Mouse (Mus musculus) embryonic facial prominence, embryonic 10.5 days (tissue): ENCODE measurements around the gene Cd9. TPM values are rescaled to one million over a fixed set of nuclear protein-coding genes. Genes with fewer than 3 reads are reported as not detected.

ENCODE experiments used
- DNase-seq: peaks from one replicate; pipeline ENCODE4 v3.0.0-alpha.2; 2017; ENCODE audit warnings: low spot score
- H3K27ac ChIP-seq: fragments of 300-500 bp; sonication (generic); replicated peaks from 2 replicates; pipeline ENCODE4 v1.5.1; 2016; ENCODE audit warnings: mild to moderate bottlenecking
- H3K27me3 ChIP-seq: fragments of 300-500 bp; sonication (generic); replicated peaks from 2 replicates; pipeline ENCODE4 v1.6.1; 2016; ENCODE audit warnings: low read depth, mild to moderate bottlenecking; ENCODE audit not compliant: poor library complexity, severe bottlenecking
- H3K36me3 ChIP-seq: fragments of 300-500 bp; sonication (generic); replicated peaks from 2 replicates; pipeline ENCODE4 v1.6.1; 2016; ENCODE audit warnings: mild to moderate bottlenecking, moderate library complexity
- H3K4me1 ChIP-seq: fragments of 300-500 bp; sonication (generic); 2 replicates; pipeline ENCODE4 v1.6.1; 2016
- H3K4me3 ChIP-seq: fragments of 300-500 bp; sonication (generic); 2 replicates; pipeline ENCODE4 v1.5.1; 2016; ENCODE audit warnings: mild to moderate bottlenecking, moderate library complexity
- H3K9me3 ChIP-seq: fragments of 300-500 bp; sonication (generic); 2 replicates; pipeline ENCODE4 v1.6.1; 2016; ENCODE audit warnings: mild to moderate bottlenecking
- WGBS: fragments of 180-500 bp; shearing (Covaris S2); methylation state at CpG from one replicate; pipeline ENCODE4 v1.1.7; 2016; 5-methylcytosine and 5-hydroxymethylcytosine counted together
- polyA plus RNA-seq: library from polyadenylated mRNA; unstranded; fragments of >200 nt; fragmentation: Nextera tagmentation; extraction: Ambion mirVana; gene quantifications from 2 replicates; pipeline ENCODE4 v1.2.1, GENCODE M21; 2016

Gene Cd9
- polyA plus RNA-seq, 1 experiment from 2014 or later, result 36.2 TPM

- no peak overlapping the region for H3K27ac ChIP-seq
Measured at GRCm38 (mm10) chr6:125468179-125468960, 26.2 kb downstream of the Cd9 start.

GRCm38 (mm10) chr6:125467301-125467715 lies 27.3 kb downstream of the Cd9 start:
- Histone ChIP-seq H3K9me3 (no peaks in the 10 kb centered on the region), H3K27me3 (no peaks in the 10 kb centered on the region), H3K27ac (no peak overlapping the region), H3K4me3 (no peak overlapping the region), H3K4me1 (peaks cover 20% of the 10 kb centered on the region), H3K36me3 (no peaks in the 10 kb centered on the region)
- peak; percentile 36 for DNase-seq
- 63% methylated on average over 16 of the region's 16 CpGs for WGBS

More at GRCm38 (mm10) chr6:125468179-125468960, 26.2 kb downstream of the Cd9 start:
- Histone ChIP-seq H3K4me3 (no peak overlapping the region), H3K4me1 (peaks cover 20% of the 10 kb centered on the region), H3K36me3 (no peaks in the 10 kb centered on the region), H3K9me3 (no peaks in the 10 kb centered on the region), H3K27me3 (no peaks in the 10 kb centered on the region)
- no peak for DNase-seq
- WGBS, result 65% methylated on average over 21 of the region's 21 CpGs

GRCm38 (mm10) chr6:125462312-125462711 lies 32.3 kb downstream of the Cd9 start:
- peaks cover 11% of the 10 kb centered on the region for H3K4me1 ChIP-seq
- H3K27me3 ChIP-seq, result no peaks in the 10 kb centered on the region
- 94% methylated on average over 7 of the region's 7 CpGs for WGBS
- H3K27ac ChIP-seq, result no peak overlapping the region
- DNase-seq, result no peak
- 0 out of 2 replicates have a peak, but pooled peaks cover 3% of the 10 kb centered on the region for H3K36me3 ChIP-seq
- H3K4me3 ChIP-seq, result no peak overlapping the region
- H3K9me3 ChIP-seq, result no peaks in the 10 kb centered on the region

GRCm38 (mm10) chr6:125461788-125462187 lies 32.8 kb downstream of the Cd9 start:
- Histone ChIP-seq H3K4me1 (0 out of 2 replicates have a peak, but pooled peaks cover 8% of the 10 kb centered on the region), H3K9me3 (no peaks in the 10 kb centered on the region), H3K4me3 (no peak overlapping the region), H3K36me3 (0 out of 2 replicates have a peak, but pooled peaks cover 3% of the 10 kb centered on the region), H3K27me3 (no peaks in the 10 kb centered on the region), H3K27ac (no peak overlapping the region)
- DNase-seq, result no peak
- 68% methylated on average over 8 of the region's 8 CpGs for WGBS

- Histone ChIP-seq H3K27ac (no peak overlapping the region), H3K27me3 (no peaks in the 10 kb centered on the region), H3K36me3 (0 out of 2 replicates have a peak, but pooled peaks cover 3% of the 10 kb centered on the region), H3K4me1 (peaks cover 8% of the 10 kb centered on the region; the same call in 1 of the 2 replicates), H3K9me3 (no peaks in the 10 kb centered on the region), H3K4me3 (no peak overlapping the region)
- no peak for DNase-seq
- 83% methylated on average over 7 of the region's 7 CpGs for WGBS
Measured at GRCm38 (mm10) chr6:125461325-125461724, 33.3 kb downstream of the Cd9 start.

GRCm38 (mm10) chr6:125460589-125460988 lies 34.0 kb downstream of the Cd9 start:
- no peak for DNase-seq
- peaks cover 13% of the 10 kb centered on the region; the same call in 1 of the 2 replicates for H3K4me1 ChIP-seq
- no peak overlapping the region for H3K4me3 ChIP-seq
- H3K36me3 ChIP-seq, result 0 out of 2 replicates have a peak, but pooled peaks cover 3% of the 10 kb centered on the region
- WGBS, result 75% methylated on average over 11 of the region's 11 CpGs
- no peaks in the 10 kb centered on the region for H3K9me3 ChIP-seq
- no peak overlapping the region for H3K27ac ChIP-seq
- no peaks in the 10 kb centered on the region for H3K27me3 ChIP-seq

- H3K9me3 ChIP-seq, result no peaks in the 10 kb centered on the region
- H3K4me3 ChIP-seq, result no peak overlapping the region
- no peaks in the 10 kb centered on the region for H3K27me3 ChIP-seq
- peaks cover 15% of the 10 kb centered on the region; the same call in 1 of the 2 replicates for H3K4me1 ChIP-seq
- DNase-seq, result no peak
- no peak overlapping the region for H3K27ac ChIP-seq
- WGBS, result 93% methylated on average over 5 of the region's 5 CpGs
- H3K36me3 ChIP-seq, result 0 out of 2 replicates have a peak, but pooled peaks cover 3% of the 10 kb centered on the region
Measured at GRCm38 (mm10) chr6:125459903-125460302, 34.7 kb downstream of the Cd9 start.

GRCm38 (mm10) chr6:125455806-125456520 lies 38.6 kb downstream of the Cd9 start:
- WGBS, result 58% methylated on average over 12 of the region's 12 CpGs
- no peak for DNase-seq
- no peak overlapping the region for H3K27ac ChIP-seq
- 0 out of 2 replicates have a peak, but pooled peaks cover 2% of the 10 kb centered on the region for H3K36me3 ChIP-seq
- no peaks in the 10 kb centered on the region for H3K9me3 ChIP-seq
- H3K4me3 ChIP-seq, result no peak overlapping the region
- H3K27me3 ChIP-seq, result no peaks in the 10 kb centered on the region
- peaks cover 11% of the 10 kb centered on the region; the same call in 1 of the 2 replicates for H3K4me1 ChIP-seq

- WGBS, result 79% methylated on average over 9 of the region's 9 CpGs
- H3K27ac ChIP-seq, result no peak overlapping the region
Measured at GRCm38 (mm10) chr6:125454731-125455130, 39.9 kb downstream of the Cd9 start.

GRCm38 (mm10) chr6:125454299-125454698 lies 40.3 kb downstream of the Cd9 start:
- no peak overlapping the region for H3K27ac ChIP-seq
- H3K4me3 ChIP-seq, result no peak overlapping the region
- 53% methylated on average over 5 of the region's 5 CpGs for WGBS
- no peaks in the 10 kb centered on the region for H3K36me3 ChIP-seq
- peaks cover 11% of the 10 kb centered on the region; the same call in 1 of the 2 replicates for H3K4me1 ChIP-seq
- H3K27me3 ChIP-seq, result no peaks in the 10 kb centered on the region
- DNase-seq, result no peak
- H3K9me3 ChIP-seq, result no peaks in the 10 kb centered on the region

More at GRCm38 (mm10) chr6:125454731-125455130, 39.9 kb downstream of the Cd9 start:
- H3K27me3 ChIP-seq, result no peaks in the 10 kb centered on the region
- peaks cover 11% of the 10 kb centered on the region; the same call in 1 of the 2 replicates for H3K4me1 ChIP-seq
- DNase-seq, result no peak
- H3K4me3 ChIP-seq, result no peak overlapping the region
- no peaks in the 10 kb centered on the region for H3K36me3 ChIP-seq
- H3K9me3 ChIP-seq, result no peaks in the 10 kb centered on the region

- Histone ChIP-seq H3K27me3 (no peaks in the 10 kb centered on the region), H3K36me3 (no peaks in the 10 kb centered on the region), H3K9me3 (no peaks in the 10 kb centered on the region), H3K4me3 (no peak overlapping the region), H3K27ac (peak overlapping the region; percentile 66), H3K4me1 (peaks cover 15% of the 10 kb centered on the region)
- no peak for DNase-seq
- WGBS, result 47% methylated on average over 2 of the region's 2 CpGs
Measured at GRCm38 (mm10) chr6:125447660-125448059, 46.9 kb downstream of the Cd9 start.

GRCm38 (mm10) chr6:125447205-125447604 lies 47.4 kb downstream of the Cd9 start:
- Histone ChIP-seq H3K27ac (peak overlapping the region; percentile 73), H3K9me3 (no peaks in the 10 kb centered on the region), H3K4me1 (peaks cover 15% of the 10 kb centered on the region), H3K4me3 (no peak overlapping the region), H3K36me3 (no peaks in the 10 kb centered on the region), H3K27me3 (no peaks in the 10 kb centered on the region)
- DNase-seq, result peak; percentile 42
- WGBS, result 25% methylated on average over 4 of the region's 4 CpGs
